Comparison of ENCODE assay signal across 8 mouse cellular contexts in genomic region chr2:18996451-18997211, GRCm38 (mm10). TPM values are rescaled to one million over a fixed set of nuclear protein-coding genes. Genes with fewer than 3 reads are reported as not detected.
DNase-seq lines count a peak whose midpoint lies in the region; ATAC-seq and TF ChIP-seq lines count a peak whose summit lies in the region.

No protein-coding gene starts in this region.

- H3K9ac ChIP-seq in forebrain, postnatal 0 days, result peak overlapping the region; percentile 68

- under 1% methylated on average over 25 of the region's 25 CpGs for WGBS in forebrain, postnatal 0 days
- WGBS in lung, adult 2 months, result 2% methylated on average over 25 of the region's 25 CpGs

- H3K9me3 ChIP-seq in forebrain, postnatal 0 days (ENCODE audit: low read length), result no peaks in the 10 kb centered on the region

- no peak overlapping the region for H3K27ac ChIP-seq in forebrain, postnatal 0 days (ENCODE audit: low read depth, low read length)

- no peaks in the 10 kb centered on the region for H3K36me3 ChIP-seq in forebrain, postnatal 0 days (ENCODE audit: insufficient read depth)

- H3K4me2 ChIP-seq in forebrain, postnatal 0 days (ENCODE audit: low read depth), result peak overlapping the region; percentile 92

- no peaks in the 10 kb centered on the region for H3K4me1 ChIP-seq in forebrain, postnatal 0 days (ENCODE audit: insufficient read depth)
- no peaks in the 10 kb centered on the region; the same call in 1 of the 2 replicates for H3K4me1 ChIP-seq in lung, adult 2 months (ENCODE audit: control insufficient read depth, insufficient read depth, low read length)

- no peak for TF ChIP-seq POLR2A in lung, adult 2 months (IDR thresholded peaks at IDR 0.05; ENCODE audit: borderline replicate concordance, extremely low read depth, low read depth, low read length)

- TF ChIP-seq CTCF in forebrain, postnatal 0 days (IDR thresholded peaks at IDR 0.05; ENCODE audit: low read depth), result no peak
- TF ChIP-seq CTCF in lung, adult 2 months (IDR thresholded peaks at IDR 0.05; ENCODE audit: insufficient read depth, low read length), result no peak

- ATAC-seq in forebrain, postnatal 0 days, result no peak

- no peaks in the 10 kb centered on the region for H3K27me3 ChIP-seq in forebrain, postnatal 0 days (ENCODE audit: insufficient read depth, low read length)

- DNase-seq in layer of hippocampus, postnatal 36 days, result peak; percentile 13 to 31
- DNase-seq in layer of hippocampus, adult 9-10 months (ENCODE audit: low spot score), result no peak
- DNase-seq in cerebellum, adult 11-12 months, result peak; percentile 38
- peak; percentile 8 for DNase-seq in forebrain, postnatal 0 days
- DNase-seq in kidney, adult 11 months, result peak; percentile 11
- peak; percentile 20 for DNase-seq in lung, adult 2 months
- DNase-seq in ovary, postnatal 14 days (ENCODE audit: low spot score), result peak; percentile 4
- peak; percentile 62 for DNase-seq in thymus, postnatal 25 days

- peak overlapping the region; percentile 86 for H3K4me3 ChIP-seq in forebrain, postnatal 0 days (ENCODE audit: low read depth, low read length)
- H3K4me3 ChIP-seq in lung, adult 2 months (replicated peaks; ENCODE audit: extremely low read depth, low read depth, low read length), result peak overlapping the region; percentile 65

RNA-seq across cellular contexts. Expression of gene Pip4k2a, which starts 1.3 kb away (rescaled TPM):
- total RNA-seq in layer of hippocampus, postnatal 36 days (2021), result 10 to 100 TPM; 57.2 to 57.6 TPM
- total RNA-seq in forebrain, postnatal 0 days (2014; rRNA removed), result 9.3 and 10.8 TPM in 2 replicates
- polyA plus RNA-seq in forebrain, postnatal 0 days (2015; fragmentation: Nextera tagmentation; extraction: Ambion mirVana), result 8.4 and 9.5 TPM in 2 replicates
- 6.9 and 9.5 TPM in 2 replicates for polyA plus RNA-seq in lung, adult 2 months (2012; rRNA removed)

RNA-seq across cellular contexts. Expression of gene 4930426L09Rik, which starts 1.5 kb away (rescaled TPM):
- 1 to 10 TPM in 1 of 2 experiments, under 1 TPM in 1; 0.77 to 1.2 TPM for total RNA-seq in layer of hippocampus, postnatal 36 days (2021)
- total RNA-seq in forebrain, postnatal 0 days (2014; rRNA removed), result 0.29 and 0.31 TPM in 2 replicates
- 0.58 and 0.59 TPM in 2 replicates for polyA plus RNA-seq in forebrain, postnatal 0 days (2015; fragmentation: Nextera tagmentation; extraction: Ambion mirVana)
- polyA plus RNA-seq in lung, adult 2 months (2012; rRNA removed), result 0.38 and 0.47 TPM in 2 replicates
